Mouse (Mus musculus) 3T3-L1 (cell line): Measurements from ENCODE around the gene Rps27rt.
A peak's percentile ranks its signal among the peaks of the same experiment; 100 is the strongest.
"Not testable (repeated sequence)": the region's sequence is repeated elsewhere in the genome, so short reads cannot be mapped to it uniquely, and the experiment has no call there.

Experiments
- DNase-seq: peaks from one replicate; pipeline ENCODE4 v3.0.0-alpha.2; 2015; ENCODE audit warnings: low read depth, low spot score

The Rps27rt gene

GRCm38 (mm10) chr9:114985741-114986140, 3.2 kb upstream of the Rps27rt start:
- no peak for DNase-seq

GRCm38 (mm10) chr9:114979969-114980368, 2.6 kb downstream of the Rps27rt start:
- no peak for DNase-seq

GRCm38 (mm10) chr9:114978281-114979111, 4.0 kb downstream of the Rps27rt start, which contains the start of gene Osbpl10:
TSS of gene Osbpl10 (plus strand) at chr9:114978569.
- DNase-seq = peak; percentile 72

GRCm38 (mm10) chr9:114977461-114978280, 4.9 kb downstream of the Rps27rt start:
- no peak for DNase-seq

GRCm38 (mm10) chr9:114966286-114966685, 16.3 kb downstream of the Rps27rt start:
- DNase-seq = not testable (repeated sequence)

- no peak for DNase-seq
Observed at GRCm38 (mm10) chr9:114964093-114964492, 18.4 kb downstream of the Rps27rt start.

- no peak for DNase-seq
Observed at GRCm38 (mm10) chr9:114960844-114961243, 21.7 kb downstream of the Rps27rt start.

- DNase-seq = no peak
Observed at GRCm38 (mm10) chr9:114960043-114960789, 22.3 kb downstream of the Rps27rt start.

- peak; percentile 76 for DNase-seq
Observed at GRCm38 (mm10) chr9:114956945-114957344, 25.6 kb downstream of the Rps27rt start.

- no peak for DNase-seq
Observed at GRCm38 (mm10) chr9:114955340-114955739, 27.2 kb downstream of the Rps27rt start.

GRCm38 (mm10) chr9:114952866-114953265, 29.7 kb downstream of the Rps27rt start:
- no peak for DNase-seq

- peak; percentile 94 for DNase-seq
Observed at GRCm38 (mm10) chr9:114948395-114948794, 34.1 kb downstream of the Rps27rt start.

- DNase-seq = no peak
Observed at GRCm38 (mm10) chr9:114945576-114945975, 37.0 kb downstream of the Rps27rt start.

GRCm38 (mm10) chr9:114944642-114945041, 37.9 kb downstream of the Rps27rt start:
- no peak for DNase-seq

- no peak for DNase-seq
Observed at GRCm38 (mm10) chr9:114936687-114937086, 45.9 kb downstream of the Rps27rt start.

GRCm38 (mm10) chr9:114935321-114935720, 47.2 kb downstream of the Rps27rt start:
- DNase-seq = no peak

- no peak for DNase-seq
Observed at GRCm38 (mm10) chr9:114934231-114934630, 48.3 kb downstream of the Rps27rt start.

GRCm38 (mm10) chr9:114933723-114934171, 48.8 kb downstream of the Rps27rt start, which contains the start of gene Gpd1l:
TSS of gene Gpd1l (minus strand) at chr9:114933987.
- peak; percentile 90 for DNase-seq

GRCm38 (mm10) chr9:114933037-114933722, 49.4 kb downstream of the Rps27rt start:
- no peak for DNase-seq

GRCm38 (mm10) chr9:114932607-114933006, 49.9 kb downstream of the Rps27rt start:
- peak; percentile 36 for DNase-seq
